Mouse (Mus musculus) heart, adult 18-20 months (tissue): Measurements from ENCODE around the gene Gm10488. TPM values are rescaled to one million over a fixed set of nuclear protein-coding genes. Genes with fewer than 3 reads are reported as not detected.
"Not testable (repeated sequence)": the region's sequence is repeated elsewhere in the genome, so short reads cannot be mapped to it uniquely, and the experiment has no call there.

Experiments
- DNase-seq, 2 experiments: peaks; one replicate each; pipeline ENCODE4 v3.0.0; 2021 to 2022; ENCODE audit warnings: mixed read lengths in 1 of 2
- long read RNA-seq, 2 experiments: library from polyadenylated mRNA; stranded (forward); transcript quantifications; one replicate each; pipeline ENCODE4 v2.0.0; 2021
- microRNA-seq, 2 experiments: library from miRNA; unstranded; fragments of <30 nt; microRNA quantifications; one replicate each; pipeline ENCODE4 v1.2.0; 2022
- total RNA-seq, 2 experiments: library from RNA; stranded (reverse); gene quantifications; 2 replicates each; pipeline ENCODE4 v1.2.3; 2021

Gene Gm10488
- not detected for total RNA-seq
- long read RNA-seq, experiment 1 = 0 reads
- long read RNA-seq, experiment 2 = 0 reads

- not testable (repeated sequence) for DNase-seq
These were observed at the start of gene Gm10488 for GRCm38 (mm10) chrX:29976014-29976413. Gene Gm10488, plus strand, starts transcription at chrX:29976314.

Small RNAs within 50 kb of the gene (microRNA-seq; reads per million reads assigned to microRNA genes)
- gene Gm44298 = 0 reads per million in 2 experiments
